Mouse (Mus musculus) spleen, adult 10 weeks (tissue): Measurements from ENCODE around the gene Sorcs3. TPM values are rescaled to one million over a fixed set of nuclear protein-coding genes. Genes with fewer than 3 reads are reported as not detected.

Experiments used
- polyA plus RNA-seq: library from polyadenylated mRNA; stranded (reverse); fragments of 350-450 nt; fragmentation: Illumina TruSeq; extraction: RNeasy Lipid Tissue Mini Kit (QIAGEN cat#74804); gene quantifications from one replicate; pipeline ENCODE4 v1.2.3, GENCODE M21; 2015; ENCODE audit warnings: low replicate concordance; ENCODE audit not compliant: insufficient read depth

The Sorcs3 gene
- polyA plus RNA-seq, result not detected

DNA sequence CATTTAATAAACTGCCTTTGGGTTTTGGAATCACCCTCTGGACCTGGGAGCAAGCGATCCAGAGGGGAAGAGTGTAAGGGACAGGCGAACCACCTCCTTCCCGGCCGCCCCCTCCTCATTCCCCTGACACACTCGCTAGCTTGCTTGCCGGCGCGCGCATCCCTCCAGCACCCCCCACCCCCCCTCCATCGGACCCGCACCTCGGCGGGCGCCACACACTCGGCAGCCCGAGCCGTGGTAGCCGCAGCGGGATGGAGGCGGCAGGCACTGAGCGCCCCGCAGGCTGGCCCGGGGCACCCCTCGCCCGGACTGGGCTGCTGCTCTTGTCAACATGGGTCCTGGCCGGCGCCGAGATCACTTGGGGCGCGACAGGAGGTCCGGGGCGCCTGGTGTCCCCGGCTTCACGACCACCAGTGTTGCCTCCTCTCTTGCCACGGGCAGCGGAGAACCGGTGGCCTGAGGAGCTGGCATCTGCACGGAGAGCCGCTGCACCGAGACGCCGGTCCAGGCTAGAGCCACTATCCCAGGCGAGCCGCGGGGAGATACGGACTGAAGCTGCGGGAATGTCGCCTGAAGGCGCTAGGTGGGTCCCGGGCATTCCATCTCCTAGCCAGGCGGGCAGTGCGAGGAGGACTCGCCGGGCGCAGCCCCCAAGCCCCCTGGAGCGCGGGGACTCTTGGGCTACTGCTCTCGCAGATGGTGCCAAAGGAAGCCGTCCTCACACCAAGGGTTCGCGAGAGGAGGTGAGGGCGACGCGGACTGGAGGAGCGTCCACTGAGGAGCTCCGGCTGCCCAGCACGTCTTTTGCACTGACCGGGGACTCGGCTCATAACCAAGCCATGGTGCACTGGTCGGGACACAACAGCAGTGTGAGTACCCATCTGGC is at the start of gene Sorcs3:
Sorcs3 (plus strand) TSS at position 97 of the 886 bp plus-strand sequence.

